Mouse (Mus musculus) heart, embryonic 11.5 days (tissue): Measurements from ENCODE around the gene Zmiz1. TPM values are rescaled to one million over a fixed set of nuclear protein-coding genes. Genes with fewer than 3 reads are reported as not detected.
A peak's percentile ranks its signal among the peaks of the same experiment; 100 is the strongest.

Source experiments
- ATAC-seq: fragments of 200-750 bp; cut with Nextera tagmentation; replicated peaks from 2 replicates; pipeline ENCODE4 v1.8.0; 2017; ENCODE audit warnings: moderate library complexity; ENCODE audit not compliant: insufficient number of reproducible peaks, low FRiP score, low TSS enrichment
- H3K27ac ChIP-seq: fragments of 300-500 bp; sonication (generic); 2 replicates; pipeline ENCODE4 v1.5.1; 2014; ENCODE audit warnings: mild to moderate bottlenecking, low read depth, low read length
- H3K27me3 ChIP-seq: fragments of 300-500 bp; sonication (generic); 2 replicates; pipeline ENCODE4 v1.6.1; 2014; ENCODE audit warnings: mild to moderate bottlenecking, low read length, mixed read lengths; ENCODE audit not compliant: control insufficient read depth, insufficient read depth
- H3K36me3 ChIP-seq: fragments of 300-500 bp; sonication (generic); 2 replicates; pipeline ENCODE4 v1.6.1; 2014; ENCODE audit warnings: mild to moderate bottlenecking, low read length, moderate library complexity, mixed read lengths; ENCODE audit not compliant: control insufficient read depth, insufficient read depth
- H3K4me1 ChIP-seq: fragments of 300-500 bp; sonication (generic); 2 replicates; pipeline ENCODE4 v1.6.1; 2014; ENCODE audit warnings: low read length; ENCODE audit not compliant: control insufficient read depth, insufficient read depth
- H3K4me2 ChIP-seq: fragments of 300-500 bp; sonication (generic); 2 replicates; pipeline ENCODE4 v1.6.1; 2014; ENCODE audit warnings: mild to moderate bottlenecking, moderate library complexity
- H3K4me3 ChIP-seq: fragments of 300-500 bp; sonication (generic); 2 replicates; pipeline ENCODE4 v1.5.1; 2014; ENCODE audit warnings: low read depth, low read length
- H3K9ac ChIP-seq: fragments of 300-500 bp; sonication (generic); 2 replicates; pipeline ENCODE4 v1.6.1; 2014; ENCODE audit warnings: mild to moderate bottlenecking, low read depth, low read length, moderate library complexity
- H3K9me3 ChIP-seq: fragments of 300-500 bp; sonication (generic); replicated peaks from 2 replicates; pipeline ENCODE4 v1.6.1; 2016; ENCODE audit warnings: low read length; ENCODE audit not compliant: control insufficient read depth
- WGBS: fragments of 180-500 bp; shearing (Covaris S2); extraction: QIAGEN DNeasy Blood & Tissue Kit; methylation state at CpG from one replicate; pipeline ENCODE4 v1.1.7; 2014; ENCODE audit not compliant: insufficient replicate concordance; 5-methylcytosine and 5-hydroxymethylcytosine counted together
- polyA plus RNA-seq: library from polyadenylated mRNA; unstranded; fragments of >200 nt; fragmentation: Nextera tagmentation; extraction: Ambion mirVana; gene quantifications from 2 replicates; pipeline ENCODE4 v1.2.1, GENCODE M21; 2014

Gene Zmiz1
- polyA plus RNA-seq, 1 experiment from 2014 or later: 34.9 TPM

DNA sequence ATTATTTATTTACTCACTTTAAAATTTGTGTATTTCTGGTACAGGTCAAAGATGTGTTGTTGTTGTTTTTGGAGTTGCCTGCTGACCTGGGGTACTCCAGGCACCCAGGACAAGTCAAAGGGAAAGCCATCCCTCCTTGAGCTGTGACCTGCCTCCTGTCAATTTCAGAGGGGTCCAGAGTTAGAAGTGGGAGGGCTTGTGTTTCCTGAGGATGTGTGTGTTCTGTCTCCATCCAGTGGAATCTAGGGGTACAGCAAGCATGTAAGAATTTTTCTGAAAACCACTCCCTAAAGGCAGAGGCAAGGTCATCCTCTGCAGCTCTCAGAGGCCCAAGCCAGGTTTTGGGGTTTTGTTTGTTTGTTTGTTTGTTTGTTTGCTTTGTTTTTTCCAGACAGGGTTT, 243.0 kb downstream of the Zmiz1 start:
- Histone ChIP-seq H3K27ac (no peak overlapping the region), H3K27me3 (no peaks in the 10 kb centered on the region)
- peak; percentile 29; the same call in 1 of the 2 replicates for ATAC-seq

DNA sequence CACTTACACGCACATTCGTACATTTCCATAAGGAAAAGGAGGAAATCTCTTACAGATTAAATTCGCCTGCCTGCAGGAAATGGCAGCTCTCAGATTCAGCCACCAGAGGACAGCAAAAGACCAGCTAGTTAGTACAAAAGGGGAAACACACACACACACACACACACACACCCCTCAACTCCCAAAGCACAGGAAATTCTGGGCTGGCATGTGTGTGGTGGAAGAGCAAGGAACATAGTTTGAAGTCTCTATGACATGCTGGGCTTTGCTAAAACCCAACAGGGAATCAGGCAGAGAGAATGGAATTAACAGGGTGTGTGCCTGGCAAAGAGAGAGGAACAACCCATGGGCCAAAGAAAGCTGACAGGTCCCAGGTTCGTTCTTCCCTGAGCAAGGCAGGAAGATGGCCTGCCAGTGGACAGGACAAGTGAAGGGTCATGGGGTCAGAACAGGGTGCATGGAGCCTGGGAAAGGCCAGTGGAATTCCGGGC, 248.8 kb downstream of the Zmiz1 start:
- H3K27me3 ChIP-seq: no peaks in the 10 kb centered on the region
- peaks cover 45% of the 10 kb centered on the region for H3K4me1 ChIP-seq
- H3K9me3 ChIP-seq: no peaks in the 10 kb centered on the region
- H3K4me2 ChIP-seq: no peak overlapping the region
- H3K9ac ChIP-seq: 0 out of 2 replicates have a peak overlapping the region, but pooled peaks have one; percentile 18
- no peak for ATAC-seq
- H3K36me3 ChIP-seq: no peaks in the 10 kb centered on the region
- 46% methylated on average over 5 of the region's 5 CpGs for WGBS
- H3K4me3 ChIP-seq: no peak overlapping the region
- H3K27ac ChIP-seq: 0 out of 2 replicates have a peak overlapping the region, but pooled peaks have one; percentile 10

More for the DNA sequence above, 243.0 kb downstream of the Zmiz1 start:
- no peaks in the 10 kb centered on the region for H3K4me1 ChIP-seq
- H3K9ac ChIP-seq: no peak overlapping the region
- no peak overlapping the region for H3K4me3 ChIP-seq
- H3K36me3 ChIP-seq: peaks cover 20% of the 10 kb centered on the region
- no peaks in the 10 kb centered on the region for H3K9me3 ChIP-seq
- H3K4me2 ChIP-seq: no peak overlapping the region

DNA sequence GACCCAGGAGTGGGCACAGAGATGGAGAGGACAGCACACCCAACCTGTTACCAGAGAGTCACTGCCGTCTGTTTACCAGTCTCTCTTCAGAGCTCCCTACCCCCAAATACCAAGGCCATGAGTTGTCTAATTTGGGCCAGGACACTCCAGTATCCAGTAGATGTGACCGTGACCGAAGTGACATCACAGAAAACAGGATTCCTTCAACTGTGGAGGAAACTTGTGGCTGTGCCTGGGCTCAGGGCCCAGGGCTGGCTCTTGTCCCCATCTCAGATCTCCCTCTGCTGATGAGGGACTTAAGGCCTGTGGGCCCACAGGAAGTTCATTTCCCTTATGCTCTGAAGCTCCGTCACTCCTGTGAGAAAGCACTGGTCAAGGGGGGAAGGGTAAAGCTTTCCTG, 249.5 kb downstream of the Zmiz1 start:
- Histone ChIP-seq H3K9me3 (no peaks in the 10 kb centered on the region), H3K4me3 (no peak overlapping the region), H3K36me3 (no peaks in the 10 kb centered on the region), H3K27me3 (no peaks in the 10 kb centered on the region), H3K27ac (peak overlapping the region; percentile 41), H3K4me2 (no peak overlapping the region), H3K4me1 (peaks cover 45% of the 10 kb centered on the region), H3K9ac (peak overlapping the region; percentile 63)
- 52% methylated on average over 4 of the region's 4 CpGs for WGBS
- ATAC-seq: no peak

DNA sequence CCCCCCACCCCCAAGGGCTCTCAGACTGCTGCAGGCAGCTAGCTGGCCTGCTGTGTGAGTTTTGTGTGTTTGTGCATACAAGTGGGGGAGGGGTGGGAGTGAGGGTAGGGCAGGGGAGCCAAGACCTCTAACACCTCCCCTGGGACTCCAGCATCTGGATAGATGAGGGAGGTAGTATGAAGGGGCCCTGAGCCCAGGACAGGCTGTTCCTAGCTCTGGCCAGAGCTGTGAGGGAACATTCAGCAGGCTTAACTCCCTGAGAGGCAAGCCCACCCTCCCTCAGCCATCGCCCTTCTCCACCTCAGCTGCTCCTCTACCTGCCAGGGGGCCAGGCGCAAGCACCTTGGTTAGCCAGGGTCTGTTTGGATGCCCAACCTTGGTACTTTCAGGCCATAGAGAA, 249.9 kb downstream of the Zmiz1 start:
- Histone ChIP-seq H3K36me3 (no peaks in the 10 kb centered on the region), H3K4me2 (no peak overlapping the region), H3K4me3 (no peak overlapping the region), H3K9ac (peak overlapping the region; percentile 63), H3K27ac (peak overlapping the region; percentile 41), H3K27me3 (no peaks in the 10 kb centered on the region), H3K4me1 (peaks cover 47% of the 10 kb centered on the region), H3K9me3 (no peaks in the 10 kb centered on the region)
- no peak for ATAC-seq
- 100% methylated on average over 1 of the region's 2 CpGs for WGBS

DNA sequence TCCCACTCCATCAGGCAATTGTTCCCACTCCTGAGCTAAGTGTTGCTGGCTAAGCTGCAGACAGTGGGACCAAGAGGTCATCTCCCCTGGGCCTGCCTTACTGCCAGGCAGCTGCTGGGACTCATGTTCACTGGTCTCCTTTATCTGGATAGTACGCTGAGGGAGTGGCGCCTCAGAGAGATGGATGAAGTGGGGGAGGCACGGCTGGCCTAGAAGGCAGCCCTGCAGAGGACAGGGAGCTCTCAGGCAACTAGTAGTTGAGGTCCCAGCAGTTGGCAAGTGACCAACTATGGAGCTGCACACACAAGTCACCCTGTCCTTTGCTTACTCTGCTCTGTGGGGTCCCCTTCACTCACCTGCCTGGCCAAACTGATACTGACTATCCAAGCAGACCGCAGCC, 251.1 kb downstream of the Zmiz1 start:
- H3K4me1 ChIP-seq: peaks cover 48% of the 10 kb centered on the region
- no peaks in the 10 kb centered on the region for H3K9me3 ChIP-seq
- peak; percentile 36; the same call in 1 of the 2 replicates for ATAC-seq
- H3K4me2 ChIP-seq: no peak overlapping the region
- H3K4me3 ChIP-seq: no peak overlapping the region
- H3K36me3 ChIP-seq: no peaks in the 10 kb centered on the region
- H3K27ac ChIP-seq: peak overlapping the region; percentile 77
- no peaks in the 10 kb centered on the region for H3K27me3 ChIP-seq
- WGBS: 13% methylated on average over 4 of the region's 4 CpGs
- 0 out of 2 replicates have a peak overlapping the region, but pooled peaks have one; percentile 17 for H3K9ac ChIP-seq

DNA sequence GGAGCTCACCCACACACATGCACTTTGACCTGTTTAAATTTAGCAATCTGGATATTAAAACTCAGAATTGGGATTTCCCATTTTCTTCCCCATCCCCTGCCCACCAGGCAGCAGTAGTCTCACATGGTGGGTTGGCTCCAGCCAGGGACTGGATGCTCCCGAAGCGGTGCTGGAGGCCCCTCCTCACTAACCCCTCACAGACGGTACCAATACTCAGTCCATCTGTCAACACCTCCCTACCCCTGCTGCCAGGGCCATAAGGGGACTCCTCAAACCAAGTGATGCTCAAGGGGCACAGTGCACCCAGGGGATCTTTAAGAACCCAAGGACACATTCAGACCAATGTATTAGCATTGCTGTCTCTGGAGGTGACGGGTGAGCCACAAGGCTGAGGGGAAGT, 251.7 kb downstream of the Zmiz1 start:
- peaks cover 48% of the 10 kb centered on the region for H3K4me1 ChIP-seq
- peak overlapping the region; percentile 77 for H3K27ac ChIP-seq
- no peaks in the 10 kb centered on the region for H3K27me3 ChIP-seq
- 0 out of 2 replicates have a peak, but pooled peaks have one; percentile 39 for ATAC-seq
- no peaks in the 10 kb centered on the region for H3K36me3 ChIP-seq
- WGBS: 34% methylated on average over 4 of the region's 4 CpGs
- H3K4me2 ChIP-seq: no peak overlapping the region
- H3K9me3 ChIP-seq: no peaks in the 10 kb centered on the region
- no peak overlapping the region for H3K9ac ChIP-seq
- no peak overlapping the region for H3K4me3 ChIP-seq

DNA sequence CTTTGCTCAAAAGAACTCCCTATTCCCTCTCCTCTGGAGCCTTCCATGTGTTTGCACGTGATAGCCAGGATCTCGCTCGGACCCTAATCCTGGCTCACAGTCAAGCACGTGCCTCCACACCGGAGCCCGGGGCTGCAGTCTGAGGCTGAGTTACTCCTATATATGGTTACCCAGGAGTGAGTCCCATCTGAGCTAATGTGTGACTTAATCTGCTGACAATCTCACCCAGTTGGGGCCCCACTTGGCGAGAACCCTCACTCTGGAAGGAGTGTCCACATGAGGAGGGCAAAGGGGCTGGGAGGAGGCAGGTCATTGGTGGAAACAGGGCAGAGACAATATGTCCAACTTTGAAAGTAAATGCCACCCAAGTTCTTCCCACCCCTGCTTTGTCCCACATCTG, 252.2 kb downstream of the Zmiz1 start:
- no peaks in the 10 kb centered on the region for H3K36me3 ChIP-seq
- no peaks in the 10 kb centered on the region for H3K9me3 ChIP-seq
- H3K4me3 ChIP-seq: no peak overlapping the region
- peak overlapping the region; percentile 77 for H3K27ac ChIP-seq
- 18% methylated on average over 7 of the region's 7 CpGs for WGBS
- H3K9ac ChIP-seq: 0 out of 2 replicates have a peak overlapping the region, but pooled peaks have one; percentile 1
- peak; percentile 52 for ATAC-seq
- H3K4me2 ChIP-seq: no peak overlapping the region
- peaks cover 48% of the 10 kb centered on the region for H3K4me1 ChIP-seq
- H3K27me3 ChIP-seq: no peaks in the 10 kb centered on the region

DNA sequence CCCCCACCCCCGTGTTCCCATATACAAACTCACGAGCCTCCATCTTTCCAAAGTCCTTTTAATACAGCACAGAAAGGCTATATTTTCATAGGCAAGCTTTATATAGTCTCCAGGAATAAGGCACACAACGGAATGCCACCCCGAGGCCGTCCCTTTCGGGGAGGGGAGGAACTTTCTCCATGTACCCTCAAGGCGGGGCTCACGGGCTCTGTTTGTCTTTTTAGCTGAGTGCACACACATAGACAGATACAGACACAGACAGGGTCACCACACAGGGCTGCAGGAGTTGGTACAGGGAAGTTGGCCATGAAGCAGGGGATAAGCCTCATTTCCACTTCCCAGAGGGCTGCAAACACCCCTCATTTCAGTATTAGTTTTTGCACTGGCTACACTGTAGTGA, 252.6 kb downstream of the Zmiz1 start:
- H3K4me1 ChIP-seq: peaks cover 48% of the 10 kb centered on the region
- no peak for ATAC-seq

DNA sequence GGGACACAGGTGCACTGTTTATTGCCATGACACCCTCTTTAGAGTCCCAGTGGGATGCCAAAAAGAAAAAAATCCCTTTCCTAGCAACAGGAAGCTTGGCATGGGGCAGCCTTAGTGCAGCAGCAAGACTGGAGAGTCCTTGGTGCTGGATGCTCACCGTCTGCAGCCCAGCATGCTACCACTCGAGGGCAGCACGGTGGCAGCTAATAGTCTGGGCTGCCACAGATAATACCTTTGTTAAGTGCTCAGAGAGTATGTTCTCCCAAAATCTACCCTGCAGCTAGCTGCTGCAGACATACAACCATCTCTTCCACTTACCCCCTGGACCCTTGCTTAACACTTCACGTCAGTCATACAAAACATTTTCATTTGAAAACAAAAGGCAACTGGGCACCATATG, 254.5 kb downstream of the Zmiz1 start:
- H3K4me3 ChIP-seq: no peak overlapping the region
- no peak overlapping the region for H3K4me2 ChIP-seq
- no peak overlapping the region for H3K9ac ChIP-seq
- 0 out of 2 replicates have a peak, but pooled peaks cover 2% of the 10 kb centered on the region for H3K36me3 ChIP-seq
- no peak overlapping the region for H3K27ac ChIP-seq
- H3K27me3 ChIP-seq: no peaks in the 10 kb centered on the region
- 23% methylated on average over 4 of the region's 4 CpGs for WGBS
- H3K9me3 ChIP-seq: no peaks in the 10 kb centered on the region
- ATAC-seq: no peak
- H3K4me1 ChIP-seq: peaks cover 53% of the 10 kb centered on the region

More for the DNA sequence above, 252.6 kb downstream of the Zmiz1 start:
- Histone ChIP-seq H3K27me3 (no peaks in the 10 kb centered on the region), H3K27ac (peak overlapping the region; percentile 77), H3K9ac (no peak overlapping the region), H3K9me3 (no peaks in the 10 kb centered on the region), H3K36me3 (no peaks in the 10 kb centered on the region), H3K4me2 (no peak overlapping the region), H3K4me3 (no peak overlapping the region)
- 54% methylated on average over 8 of the region's 8 CpGs for WGBS
